Mouse (Mus musculus) G1E (cell line): ENCODE data around the gene Ccdc50. TPM values are rescaled to one million over a fixed set of nuclear protein-coding genes. Genes with fewer than 3 reads are reported as not detected.

Experiments used
- ATAC-seq: 2 replicates; pipeline ENCODE4 v1.8.0; 2016; ENCODE audit warnings: mild to moderate bottlenecking; ENCODE audit not compliant: insufficient number of reproducible peaks, poor library complexity, low FRiP score, severe bottlenecking; ENCODE audit errors: extremely low read depth
- DNase-seq: peaks from one replicate; pipeline ENCODE4 v3.0.0; 2012; ENCODE audit warnings: low spot score
- H3K27me3 ChIP-seq: 2 replicates; pipeline ENCODE4 v1.6.1; 2012; ENCODE audit warnings: mild to moderate bottlenecking, low read length, inconsistent platforms; ENCODE audit not compliant: insufficient read depth
- H3K36me3 ChIP-seq: replicated peaks from 2 replicates; pipeline ENCODE3; 2012; ENCODE audit warnings: mild to moderate bottlenecking, inconsistent platforms
- H3K4me1 ChIP-seq: 2 replicates; pipeline ENCODE4 v1.6.1; 2012; ENCODE audit warnings: low read depth, low read length, inconsistent platforms, mixed read lengths; ENCODE audit not compliant: insufficient read depth
- H3K4me3 ChIP-seq: 2 replicates; pipeline ENCODE4 v1.5.1; 2012; ENCODE audit warnings: low read depth, mild to moderate bottlenecking, inconsistent platforms, low read length, moderate library complexity, mixed read lengths
- H3K9me3 ChIP-seq: replicated peaks from 2 replicates; pipeline ENCODE4 v1.6.1; 2012; ENCODE audit warnings: inconsistent platforms
- CTCF ChIP-seq: IDR thresholded peaks from 2 replicates; pipeline ENCODE4 v1.5.1; 2012; ENCODE audit warnings: low read depth, low read length, inconsistent platforms, mixed read lengths
- GATA1 ChIP-seq: IDR thresholded peaks from 2 replicates; pipeline ENCODE4 v1.6.1; 2012; ENCODE audit warnings: borderline replicate concordance, low read length, inconsistent platforms, mixed read lengths
- GATA2 ChIP-seq: IDR thresholded peaks from 2 replicates; pipeline ENCODE4 v1.6.1; 2012; ENCODE audit warnings: low read depth, low read length, inconsistent platforms, borderline replicate concordance
- POLR2AphosphoS5 ChIP-seq: IDR thresholded peaks from 2 replicates; pipeline ENCODE4 v1.6.1; 2012; ENCODE audit warnings: low read depth, low read length, inconsistent platforms; ENCODE audit not compliant: insufficient replicate concordance
- TAL1 ChIP-seq: conservative IDR thresholded peaks from 2 replicates; pipeline ENCODE4 v1.6.1; 2012; ENCODE audit warnings: low read depth, low read length, inconsistent platforms, mixed read lengths
- polyA plus RNA-seq: library from polyadenylated mRNA; stranded (reverse); fragments of >175 nt; gene quantifications from 2 replicates; pipeline ENCODE4 v1.2.3, GENCODE M21; 2012
- total RNA-seq, 2 experiments: library from RNA; stranded (forward) in 1 of 2; stranded (reverse) in 1 of 2; fragments of 200-1000 nt in 1 of 2; fragments of >200 nt in 1 of 2; fragmentation: Nextera tagmentation in 1 of 2; gene quantifications; 2 replicates each; pipeline ENCODE4 v1.2.3; 2014 to 2017

Gene Ccdc50
- total and polyA plus RNA-seq, 3 experiments, result 30.6 to 138 (median 105) TPM

GRCm38 (mm10) chr16:27443941-27444340 lies 55.3 kb downstream of the Ccdc50 start:
- TF ChIP-seq TAL1 (no peak), GATA1 (no peak), CTCF (no peak), GATA2 (no peak), POLR2AphosphoS5 (no peak)
- H3K4me1 ChIP-seq, result no peaks in the 10 kb centered on the region
- ATAC-seq (no peak), DNase-seq (no peak)
- H3K9me3 ChIP-seq, result no peaks in the 10 kb centered on the region
- H3K36me3 ChIP-seq, result peaks cover 60% of the 10 kb centered on the region
- no peak overlapping the region for H3K4me3 ChIP-seq
- no peaks in the 10 kb centered on the region for H3K27me3 ChIP-seq

DNA sequence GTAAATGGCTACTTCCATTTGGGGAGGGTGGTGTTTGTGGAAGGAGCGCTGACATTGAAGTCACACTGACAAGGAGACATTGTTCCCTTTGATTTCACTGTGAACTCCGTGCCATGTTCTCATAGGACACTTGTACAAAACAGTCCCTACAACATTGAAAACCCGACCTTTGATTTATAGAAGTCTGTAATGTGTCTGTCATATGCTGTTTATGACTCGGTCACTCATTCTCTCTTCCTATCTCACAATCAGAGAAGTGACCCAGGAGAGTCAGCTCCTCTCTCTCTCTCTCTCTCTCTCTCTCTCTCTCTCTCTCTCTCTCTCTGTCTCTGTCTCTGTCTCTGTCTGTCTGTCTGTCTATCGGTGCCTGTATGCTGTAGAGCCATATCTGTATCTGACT lies 60.7 kb downstream of the Ccdc50 start:
- TF ChIP-seq GATA2 (no peak), CTCF (no peak), POLR2AphosphoS5 (no peak), GATA1 (no peak), TAL1 (no peak)
- ATAC-seq (no peak), DNase-seq (no peak)
- H3K27me3 ChIP-seq, result no peaks in the 10 kb centered on the region
- H3K36me3 ChIP-seq, result peaks cover 45% of the 10 kb centered on the region
- H3K4me1 ChIP-seq, result no peaks in the 10 kb centered on the region
- H3K9me3 ChIP-seq, result no peaks in the 10 kb centered on the region
- H3K4me3 ChIP-seq, result no peak overlapping the region

GRCm38 (mm10) chr16:27450655-27451054 lies 62.0 kb downstream of the Ccdc50 start:
- no peak for DNase-seq
- H3K9me3 ChIP-seq, result no peaks in the 10 kb centered on the region
- TF ChIP-seq CTCF (no peak), GATA1 (no peak), POLR2AphosphoS5 (no peak), TAL1 (no peak), GATA2 (no peak)
- ATAC-seq, result no peak
- H3K4me3 ChIP-seq, result no peak overlapping the region
- no peaks in the 10 kb centered on the region for H3K4me1 ChIP-seq
- H3K27me3 ChIP-seq, result no peaks in the 10 kb centered on the region
- H3K36me3 ChIP-seq, result peaks cover 35% of the 10 kb centered on the region

GRCm38 (mm10) chr16:27453396-27453795 lies 64.7 kb downstream of the Ccdc50 start:
- ATAC-seq (no peak), DNase-seq (no peak)
- no peak overlapping the region for H3K4me3 ChIP-seq
- H3K27me3 ChIP-seq, result no peaks in the 10 kb centered on the region
- no peaks in the 10 kb centered on the region for H3K9me3 ChIP-seq
- TF ChIP-seq GATA2 (no peak), POLR2AphosphoS5 (no peak), TAL1 (no peak), CTCF (no peak), GATA1 (no peak)
- H3K4me1 ChIP-seq, result no peaks in the 10 kb centered on the region
- peaks cover 19% of the 10 kb centered on the region for H3K36me3 ChIP-seq

GRCm38 (mm10) chr16:27453823-27454222 lies 65.2 kb downstream of the Ccdc50 start:
- ATAC-seq (no peak), DNase-seq (no peak)
- H3K9me3 ChIP-seq, result no peaks in the 10 kb centered on the region
- H3K4me3 ChIP-seq, result no peak overlapping the region
- peaks cover 19% of the 10 kb centered on the region for H3K36me3 ChIP-seq
- TF ChIP-seq POLR2AphosphoS5 (no peak), GATA2 (no peak), TAL1 (no peak), CTCF (no peak), GATA1 (no peak)
- no peaks in the 10 kb centered on the region for H3K4me1 ChIP-seq
- H3K27me3 ChIP-seq, result peaks cover 3% of the 10 kb centered on the region; the same call in 1 of the 2 replicates

DNA sequence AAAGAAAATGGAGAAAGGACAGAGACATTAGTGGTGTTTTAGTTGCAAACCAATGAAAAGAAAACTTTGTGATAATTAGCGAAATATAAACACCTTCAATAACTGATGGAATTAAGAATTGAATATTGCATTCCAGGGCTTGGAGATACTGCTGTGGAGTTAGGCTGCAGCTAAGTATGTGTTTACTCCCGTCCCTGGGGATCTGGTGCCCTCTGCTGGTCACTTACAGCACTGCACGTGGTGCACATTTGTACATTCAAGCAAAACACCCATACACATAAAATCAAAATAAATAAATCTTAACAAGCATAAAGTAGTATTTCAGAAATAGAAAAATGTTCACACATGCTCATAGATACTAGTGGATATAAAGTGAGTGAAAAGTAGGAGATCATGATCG lies 68.6 kb downstream of the Ccdc50 start:
- no peaks in the 10 kb centered on the region for H3K36me3 ChIP-seq
- peak; percentile 63 for ATAC-seq
- peak; percentile 96 for TF ChIP-seq CTCF
- TF ChIP-seq TAL1, result no peak
- TF ChIP-seq POLR2AphosphoS5, result no peak

DNA sequence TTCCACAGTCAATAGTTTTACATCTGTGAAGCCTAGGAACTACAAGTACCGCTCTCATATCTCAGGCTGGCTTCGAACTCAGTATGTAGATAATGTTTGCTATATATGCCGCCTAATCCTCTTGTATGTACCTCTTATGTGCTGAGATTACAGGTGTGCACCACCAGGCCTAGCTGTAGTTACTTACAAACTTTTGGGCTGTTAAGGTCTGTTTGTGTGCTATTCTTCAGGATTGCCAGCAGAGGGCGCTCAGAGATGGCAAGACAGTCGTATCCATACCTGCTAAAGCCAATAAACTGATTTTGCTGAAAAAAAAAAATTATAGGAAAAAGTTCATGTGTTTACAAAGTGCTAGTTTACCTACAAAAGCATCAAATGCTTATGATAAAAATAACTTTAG lies 80.1 kb downstream of the Ccdc50 start:
- TF ChIP-seq CTCF (peak; percentile 68), GATA2 (no peak), POLR2AphosphoS5 (no peak)
- Histone ChIP-seq H3K9me3 (no peaks in the 10 kb centered on the region), H3K36me3 (no peaks in the 10 kb centered on the region), H3K4me3 (no peak overlapping the region), H3K4me1 (peaks cover 29% of the 10 kb centered on the region), H3K27me3 (0 out of 2 replicates have a peak, but pooled peaks cover 3% of the 10 kb centered on the region)
- peak; percentile 49 for ATAC-seq
- DNase-seq, result no peak

More for the DNA sequence above, 68.6 kb downstream of the Ccdc50 start:
- Histone ChIP-seq H3K4me3 (no peak overlapping the region), H3K27me3 (peaks cover 3% of the 10 kb centered on the region; the same call in 1 of the 2 replicates), H3K4me1 (no peaks in the 10 kb centered on the region), H3K9me3 (no peaks in the 10 kb centered on the region)
- DNase-seq, result peak; percentile 31
